Mouse (Mus musculus) liver, postnatal 0 days (tissue): ENCODE data around the gene Drc1.

Source experiments
- CTCF ChIP-seq: sonication (generic); IDR thresholded peaks from 2 replicates; pipeline ENCODE4 v1.5.1; 2016; ENCODE audit warnings: antibody characterized with exemption, low read depth
- EP300 ChIP-seq: IDR thresholded peaks from 2 replicates; pipeline ENCODE4 v1.6.1; 2016; ENCODE audit warnings: antibody characterized with exemption, low read depth, mild to moderate bottlenecking

DNA sequence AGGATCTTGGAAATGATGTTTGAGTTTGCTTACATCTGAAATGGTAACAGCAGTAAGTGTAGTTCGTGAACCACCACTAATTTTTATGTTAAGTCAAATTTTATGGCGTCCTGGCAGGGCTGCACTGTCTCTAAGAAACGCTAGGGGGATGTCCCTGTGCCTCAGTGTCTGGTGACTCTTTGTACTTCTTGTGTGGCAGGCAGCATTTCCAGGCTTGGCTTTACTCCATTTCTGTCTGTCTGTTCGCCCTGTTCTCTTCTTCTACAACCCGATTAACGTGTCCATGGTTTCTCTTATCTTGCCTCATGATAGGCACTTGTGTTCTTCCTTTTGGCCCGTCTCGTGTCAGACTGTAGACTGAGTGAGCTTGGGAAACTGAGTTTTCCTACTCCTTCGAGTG is 37.4 kb upstream of the Drc1 start:
- TF ChIP-seq CTCF (peak; percentile 56), EP300 (no peak)
